Mouse (Mus musculus): Measurements from ENCODE around the gene Mettl1. TPM values are rescaled to one million over a fixed set of nuclear protein-coding genes. Genes with fewer than 3 reads are reported as not detected.

The Mettl1 gene
- polyA plus RNA-seq, 2 experiments: 48.6 to 59.1 TPM

DNA sequence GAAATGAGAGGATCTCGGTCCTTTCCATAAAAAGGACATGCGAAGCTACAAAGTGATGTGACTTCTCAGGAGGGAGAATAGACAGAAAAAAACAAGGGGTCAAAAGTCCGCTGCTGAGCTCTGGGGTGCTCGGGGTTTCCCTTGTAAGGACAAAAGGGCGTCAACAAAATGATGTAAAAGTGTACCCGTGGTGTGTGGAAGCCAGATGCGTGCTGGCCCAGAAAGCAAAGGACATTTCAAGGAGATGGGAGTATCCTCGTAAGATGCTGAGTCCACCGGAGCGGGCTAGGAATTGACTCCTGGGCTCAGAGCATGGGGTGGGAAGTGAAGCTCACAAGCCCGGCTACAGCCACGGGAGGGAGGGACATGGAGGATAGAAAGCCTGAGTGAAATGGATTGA lies 3.6 kb upstream of the Mettl1 start:
- H3K9me3 ChIP-seq (ENCODE audit: control insufficient read depth, low read length): no peaks in the 10 kb centered on the region
- DNase-seq (ENCODE audit: low spot score) (no peak), ATAC-seq (ENCODE audit: low FRiP score, low read depth) (no peak)
- peaks cover 10% of the 10 kb centered on the region; the same call in 1 of the 2 replicates for H3K4me1 ChIP-seq (ENCODE audit: control insufficient read depth, insufficient read depth, low read length)
- no peak overlapping the region for H3K27ac ChIP-seq (replicated peaks; ENCODE audit: low read depth, low read length)
- no peak overlapping the region for H3K4me2 ChIP-seq (replicated peaks; ENCODE audit: low read depth, low read length, severe bottlenecking)
- H3K36me3 ChIP-seq (ENCODE audit: control insufficient read depth, insufficient read depth, low read length): no peaks in the 10 kb centered on the region
- H3K27me3 ChIP-seq (ENCODE audit: control insufficient read depth, insufficient read depth, low read length): no peaks in the 10 kb centered on the region
- no peak overlapping the region for H3K4me3 ChIP-seq (replicated peaks; ENCODE audit: low read length)
- H3K9ac ChIP-seq (ENCODE audit: low read depth, low read length, severe bottlenecking): no peak overlapping the region
- TF ChIP-seq POLR2A (IDR thresholded peaks at IDR 0.05; ENCODE audit: borderline replicate concordance, extremely low read depth, insufficient read depth, insufficient read length): no peak
- 77% methylated on average over 12 of the region's 12 CpGs for WGBS

DNA sequence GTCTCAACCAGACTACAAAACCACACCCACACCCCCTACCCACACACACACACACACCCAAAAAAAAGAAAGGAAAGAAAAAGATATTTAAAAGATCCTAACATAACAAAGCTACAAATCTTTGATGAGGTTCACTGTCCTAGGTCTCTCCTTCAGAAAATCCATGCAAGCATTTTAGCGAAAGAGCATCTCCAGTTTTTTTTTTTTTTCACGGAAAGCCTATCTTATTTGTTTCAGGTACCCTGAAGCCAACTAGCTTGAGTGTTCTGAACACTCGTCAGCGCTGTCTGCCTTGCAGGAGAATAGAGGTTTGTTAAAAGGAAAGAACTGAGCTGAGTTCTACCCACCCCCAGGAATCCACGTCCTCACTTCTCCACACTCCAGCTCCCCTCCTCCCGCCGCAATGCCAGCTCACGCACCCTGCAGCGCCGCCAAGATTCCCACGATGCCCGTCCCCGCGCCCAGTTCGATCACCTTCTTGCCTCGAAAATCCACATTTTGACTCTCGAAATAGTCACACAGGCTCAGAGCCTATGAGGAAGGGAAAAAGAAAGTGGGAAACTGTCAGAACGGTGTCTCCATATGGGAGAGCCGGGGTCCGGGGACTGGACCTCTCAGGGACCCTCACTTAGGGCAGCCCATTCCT lies 522 bp upstream of the Mettl1 start:
- DNase-seq (ENCODE audit: low spot score) (no peak), ATAC-seq (ENCODE audit: low FRiP score, low read depth) (0 out of 2 replicates have a peak, but pooled peaks have one; percentile 2)
- Histone ChIP-seq H3K9ac (ENCODE audit: low read depth, low read length, severe bottlenecking) (peak overlapping the region; percentile 76), H3K4me1 (ENCODE audit: control insufficient read depth, insufficient read depth, low read length) (peaks cover 12% of the 10 kb centered on the region), H3K36me3 (ENCODE audit: control insufficient read depth, insufficient read depth, low read length) (peaks cover 19% of the 10 kb centered on the region), H3K4me2 (replicated peaks; ENCODE audit: low read depth, low read length, severe bottlenecking) (peak overlapping the region; percentile 94), H3K9me3 (ENCODE audit: control insufficient read depth, low read length) (no peaks in the 10 kb centered on the region), H3K27me3 (ENCODE audit: control insufficient read depth, insufficient read depth, low read length) (no peaks in the 10 kb centered on the region), H3K4me3 (replicated peaks; ENCODE audit: low read length) (peak overlapping the region; percentile 87), H3K27ac (replicated peaks; ENCODE audit: low read depth, low read length) (peak overlapping the region; percentile 81)
- no peak for TF ChIP-seq POLR2A (IDR thresholded peaks at IDR 0.05; ENCODE audit: borderline replicate concordance, extremely low read depth, insufficient read depth, insufficient read length)
- under 1% methylated on average over 20 of the region's 20 CpGs for WGBS

DNA sequence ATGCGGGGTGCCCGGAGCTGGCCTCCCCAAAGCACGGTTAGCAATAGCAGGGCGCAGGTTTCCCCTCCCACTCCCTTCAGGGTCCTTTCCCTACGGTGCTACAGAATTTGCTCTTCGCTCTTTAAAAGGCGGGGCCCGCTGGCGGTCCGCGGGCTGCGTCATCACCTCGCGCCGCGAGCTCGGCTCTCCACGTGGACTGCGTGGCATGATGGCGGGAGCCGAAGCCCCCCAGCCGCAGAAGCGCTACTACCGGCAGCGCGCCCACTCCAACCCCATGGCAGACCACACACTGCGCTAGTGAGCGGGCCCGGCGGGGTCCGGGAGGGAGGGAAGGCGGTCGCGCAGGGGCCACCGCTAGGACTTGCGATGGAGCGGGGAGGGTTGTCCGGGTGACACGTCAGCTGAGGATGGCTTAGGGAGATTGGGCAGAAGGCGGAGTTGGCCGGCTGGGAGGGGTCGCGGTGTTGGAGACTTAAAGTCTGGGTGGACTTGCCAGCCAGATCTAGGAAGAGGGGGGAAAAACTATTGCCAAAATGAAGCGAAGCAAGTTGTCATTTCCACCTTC lies 642 bp downstream of the Mettl1 start:
- peak; percentile 89 for DNase-seq (ENCODE audit: low spot score)
- Histone ChIP-seq H3K27me3 (ENCODE audit: control insufficient read depth, insufficient read depth, low read length) (no peaks in the 10 kb centered on the region), H3K36me3 (ENCODE audit: control insufficient read depth, insufficient read depth, low read length) (peaks cover 22% of the 10 kb centered on the region), H3K4me1 (ENCODE audit: control insufficient read depth, insufficient read depth, low read length) (peaks cover 12% of the 10 kb centered on the region), H3K4me2 (replicated peaks; ENCODE audit: low read depth, low read length, severe bottlenecking) (peak overlapping the region; percentile 94), H3K9ac (ENCODE audit: low read depth, low read length, severe bottlenecking) (peak overlapping the region; percentile 76), H3K27ac (replicated peaks; ENCODE audit: low read depth, low read length) (peak overlapping the region; percentile 81), H3K9me3 (ENCODE audit: control insufficient read depth, low read length) (no peaks in the 10 kb centered on the region), H3K4me3 (replicated peaks; ENCODE audit: low read length) (peak overlapping the region; percentile 87)
- peak; percentile 75; the same call in 1 of the 2 replicates for TF ChIP-seq POLR2A (IDR thresholded peaks at IDR 0.05; ENCODE audit: borderline replicate concordance, extremely low read depth, insufficient read depth, insufficient read length)
- WGBS: under 1% methylated on average over 41 of the region's 44 CpGs
- ATAC-seq (ENCODE audit: low FRiP score, low read depth): peak; percentile 89

DNA sequence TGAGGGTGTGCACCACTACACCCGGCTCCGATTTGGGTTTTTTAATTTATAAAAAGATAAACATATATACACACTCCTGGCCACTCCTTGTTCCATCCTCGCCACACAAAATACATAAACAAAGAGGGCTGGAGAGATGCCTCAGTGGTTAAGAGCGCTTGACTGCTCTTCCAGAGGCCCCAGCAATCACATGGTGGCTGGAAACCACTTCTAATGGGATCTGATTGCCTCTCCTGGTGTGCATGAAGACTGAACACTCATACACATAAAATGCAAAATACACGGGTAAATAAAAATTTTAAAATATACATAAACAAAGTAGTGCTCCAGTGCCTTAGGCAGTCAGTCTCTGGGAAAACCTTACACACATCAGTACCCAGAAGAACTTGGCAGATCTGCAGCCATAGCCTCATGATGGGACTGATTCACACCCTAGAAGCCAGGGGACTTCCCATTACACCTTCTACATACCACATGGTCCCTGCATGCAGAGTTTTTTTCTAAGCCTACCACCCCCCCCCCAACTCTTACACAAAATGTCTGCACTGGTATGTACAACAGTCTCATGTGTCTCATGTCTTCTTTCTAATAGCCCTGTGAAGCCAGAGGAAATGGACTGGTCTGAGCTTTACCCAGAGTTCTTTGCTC lies 1.4 kb downstream of the Mettl1 start:
- 15% methylated on average over 5 of the region's 5 CpGs for WGBS
- H3K4me1 ChIP-seq (ENCODE audit: control insufficient read depth, insufficient read depth, low read length): peaks cover 12% of the 10 kb centered on the region
- H3K4me3 ChIP-seq (replicated peaks; ENCODE audit: low read length): peak overlapping the region; percentile 87
- DNase-seq (ENCODE audit: low spot score) (no peak), ATAC-seq (ENCODE audit: low FRiP score, low read depth) (no peak)
- TF ChIP-seq POLR2A (IDR thresholded peaks at IDR 0.05; ENCODE audit: borderline replicate concordance, extremely low read depth, insufficient read depth, insufficient read length): no peak
- H3K36me3 ChIP-seq (ENCODE audit: control insufficient read depth, insufficient read depth, low read length): peaks cover 22% of the 10 kb centered on the region
- peak overlapping the region; percentile 94 for H3K4me2 ChIP-seq (replicated peaks; ENCODE audit: low read depth, low read length, severe bottlenecking)
- peak overlapping the region; percentile 76 for H3K9ac ChIP-seq (ENCODE audit: low read depth, low read length, severe bottlenecking)
- no peaks in the 10 kb centered on the region for H3K9me3 ChIP-seq (ENCODE audit: control insufficient read depth, low read length)
- H3K27ac ChIP-seq (replicated peaks; ENCODE audit: low read depth, low read length): peak overlapping the region; percentile 61; the same call in 1 of the 2 replicates
- H3K27me3 ChIP-seq (ENCODE audit: control insufficient read depth, insufficient read depth, low read length): peaks cover 3% of the 10 kb centered on the region

DNA sequence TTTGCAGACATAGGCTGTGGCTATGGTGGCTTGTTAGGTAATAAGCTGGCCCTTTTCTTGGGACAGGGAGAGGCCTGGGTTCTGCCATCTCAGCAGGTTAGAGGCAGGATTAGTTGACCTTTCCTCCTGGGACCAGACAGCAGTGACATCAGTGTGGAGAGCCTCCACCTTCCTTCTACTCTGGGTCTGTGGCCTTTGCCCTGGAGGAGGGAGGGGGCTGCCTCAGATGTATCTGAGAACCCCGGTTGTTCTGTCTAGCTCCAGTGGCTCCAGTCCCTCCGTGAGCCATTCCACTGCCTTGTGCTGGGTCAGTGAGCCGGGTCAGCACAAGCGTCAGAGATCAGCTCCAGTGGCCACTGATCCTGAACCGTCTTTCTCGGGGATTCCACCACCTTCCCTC lies 2.0 kb downstream of the Mettl1 start:
- Histone ChIP-seq H3K4me1 (ENCODE audit: control insufficient read depth, insufficient read depth, low read length) (peaks cover 12% of the 10 kb centered on the region), H3K9ac (ENCODE audit: low read depth, low read length, severe bottlenecking) (no peak overlapping the region), H3K27ac (replicated peaks; ENCODE audit: low read depth, low read length) (no peak overlapping the region), H3K36me3 (ENCODE audit: control insufficient read depth, insufficient read depth, low read length) (peaks cover 22% of the 10 kb centered on the region), H3K4me3 (replicated peaks; ENCODE audit: low read length) (no peak overlapping the region), H3K4me2 (replicated peaks; ENCODE audit: low read depth, low read length, severe bottlenecking) (peak overlapping the region; percentile 94; the same call in 1 of the 2 replicates), H3K27me3 (ENCODE audit: control insufficient read depth, insufficient read depth, low read length) (peaks cover 9% of the 10 kb centered on the region), H3K9me3 (ENCODE audit: control insufficient read depth, low read length) (no peaks in the 10 kb centered on the region)
- WGBS: 92% methylated on average over 6 of the region's 6 CpGs
- ATAC-seq (ENCODE audit: low FRiP score, low read depth): no peak
- no peak for DNase-seq (ENCODE audit: low spot score)
- no peak for TF ChIP-seq POLR2A (IDR thresholded peaks at IDR 0.05; ENCODE audit: borderline replicate concordance, extremely low read depth, insufficient read depth, insufficient read length)

Measured in limb, embryonic 14.5 days (tissue).